Mouse (Mus musculus) neural tube, embryonic 15.5 days (tissue): ENCODE measurements around the gene Sgce. TPM values are rescaled to one million over a fixed set of nuclear protein-coding genes. Genes with fewer than 3 reads are reported as not detected.

Source experiments
- ATAC-seq: fragments of 200-750 bp; cut with Nextera tagmentation; 2 replicates; pipeline ENCODE4 v1.8.0; 2017; ENCODE audit warnings: mild to moderate bottlenecking, moderate TSS enrichment, moderate library complexity; ENCODE audit not compliant: low FRiP score
- H3K27ac ChIP-seq: fragments of 300-500 bp; sonication (generic); replicated peaks from 2 replicates; pipeline ENCODE4 v1.5.1; 2015; ENCODE audit warnings: mild to moderate bottlenecking, inconsistent platforms
- H3K27me3 ChIP-seq: fragments of 300-500 bp; sonication (generic); replicated peaks from 2 replicates; pipeline ENCODE4 v1.6.1; 2015; ENCODE audit warnings: inconsistent platforms
- H3K36me3 ChIP-seq: fragments of 300-500 bp; sonication (generic); 2 replicates; pipeline ENCODE4 v1.6.1; 2015; ENCODE audit warnings: inconsistent platforms
- H3K4me1 ChIP-seq: fragments of 300-500 bp; sonication (generic); 2 replicates; pipeline ENCODE4 v1.6.1; 2015; ENCODE audit warnings: inconsistent platforms
- H3K4me2 ChIP-seq: fragments of 300-500 bp; sonication (generic); 2 replicates; pipeline ENCODE4 v1.6.1; 2015; ENCODE audit warnings: inconsistent platforms, mild to moderate bottlenecking, moderate library complexity
- H3K4me3 ChIP-seq: fragments of 300-500 bp; sonication (generic); replicated peaks from 2 replicates; pipeline ENCODE4 v1.5.1; 2015; ENCODE audit warnings: mild to moderate bottlenecking, inconsistent platforms
- H3K9ac ChIP-seq: fragments of 300-500 bp; sonication (generic); replicated peaks from 2 replicates; pipeline ENCODE4 v1.6.1; 2015; ENCODE audit warnings: mild to moderate bottlenecking, inconsistent platforms
- H3K9me3 ChIP-seq: fragments of 300-500 bp; sonication (generic); replicated peaks from 2 replicates; pipeline ENCODE4 v1.6.1; 2016; ENCODE audit warnings: inconsistent platforms
- WGBS: fragments of 180-500 bp; shearing (Covaris S2); methylation state at CpG from one replicate; pipeline ENCODE4 v1.1.7; 2015; ENCODE audit warnings: mixed read lengths; 5-methylcytosine and 5-hydroxymethylcytosine counted together
- polyA plus RNA-seq: library from polyadenylated mRNA; unstranded; fragments of >200 nt; fragmentation: Nextera tagmentation; extraction: Ambion mirVana; gene quantifications from 2 replicates; pipeline ENCODE4 v1.2.1, GENCODE M21; 2015

Gene Sgce
- polyA plus RNA-seq, 1 experiment from 2014 or later, result 60.4 TPM

- H3K27ac ChIP-seq, result peak overlapping the region; percentile 86
- 0 out of 2 replicates have a peak, but pooled peaks cover 2% of the 10 kb centered on the region for H3K4me1 ChIP-seq
- peak overlapping the region; percentile 51 for H3K4me3 ChIP-seq
- ATAC-seq, result no peak
- peak overlapping the region; percentile 69 for H3K4me2 ChIP-seq
- H3K9ac ChIP-seq, result peak overlapping the region; percentile 61
- 45% methylated on average over 21 of the region's 22 CpGs for WGBS
- no peaks in the 10 kb centered on the region for H3K36me3 ChIP-seq
- no peaks in the 10 kb centered on the region for H3K27me3 ChIP-seq
- H3K9me3 ChIP-seq, result peaks cover 3% of the 10 kb centered on the region; the same call in 1 of the 2 replicates
Measured at GRCm38 (mm10) chr6:4746036-4746695, 841 bp downstream of the Sgce start.

- no peak overlapping the region for H3K4me3 ChIP-seq
- no peak overlapping the region for H3K4me2 ChIP-seq
- H3K27me3 ChIP-seq, result no peaks in the 10 kb centered on the region
- no peaks in the 10 kb centered on the region for H3K36me3 ChIP-seq
- no peak overlapping the region for H3K27ac ChIP-seq
- no peaks in the 10 kb centered on the region for H3K9me3 ChIP-seq
- ATAC-seq, result no peak
- WGBS, result 20% methylated on average over 6 of the region's 6 CpGs
- no peak overlapping the region for H3K9ac ChIP-seq
- peaks cover 36% of the 10 kb centered on the region for H3K4me1 ChIP-seq
Measured at GRCm38 (mm10) chr6:4740511-4740910, 6.5 kb downstream of the Sgce start.

- H3K9ac ChIP-seq, result no peak overlapping the region
- H3K36me3 ChIP-seq, result no peaks in the 10 kb centered on the region
- H3K4me1 ChIP-seq, result peaks cover 36% of the 10 kb centered on the region
- no peak for ATAC-seq
- H3K27ac ChIP-seq, result no peak overlapping the region
- 9% methylated on average over 13 of the region's 13 CpGs for WGBS
- no peak overlapping the region for H3K4me3 ChIP-seq
- no peaks in the 10 kb centered on the region for H3K9me3 ChIP-seq
- H3K27me3 ChIP-seq, result no peaks in the 10 kb centered on the region
- H3K4me2 ChIP-seq, result peak overlapping the region; percentile 28
Measured at GRCm38 (mm10) chr6:4739522-4740355, 7.3 kb downstream of the Sgce start.

GRCm38 (mm10) chr6:4738717-4739116 lies 8.3 kb downstream of the Sgce start:
- WGBS, result 9% methylated on average over 2 of the region's 2 CpGs

GRCm38 (mm10) chr6:4738034-4738629 lies 8.9 kb downstream of the Sgce start:
- no peak overlapping the region for H3K4me3 ChIP-seq
- no peak overlapping the region for H3K4me2 ChIP-seq
- WGBS, result 24% methylated on average over 11 of the region's 11 CpGs
- ATAC-seq, result 0 out of 2 replicates have a peak, but pooled peaks have one; percentile 29
- H3K9me3 ChIP-seq, result no peaks in the 10 kb centered on the region
- H3K27me3 ChIP-seq, result no peaks in the 10 kb centered on the region
- no peak overlapping the region for H3K9ac ChIP-seq
- peaks cover 36% of the 10 kb centered on the region for H3K4me1 ChIP-seq
- H3K36me3 ChIP-seq, result no peaks in the 10 kb centered on the region
- H3K27ac ChIP-seq, result no peak overlapping the region

More at GRCm38 (mm10) chr6:4738717-4739116, 8.3 kb downstream of the Sgce start:
- Histone ChIP-seq H3K4me3 (no peak overlapping the region), H3K4me1 (peaks cover 36% of the 10 kb centered on the region), H3K36me3 (no peaks in the 10 kb centered on the region), H3K9me3 (no peaks in the 10 kb centered on the region), H3K27me3 (no peaks in the 10 kb centered on the region), H3K27ac (no peak overlapping the region), H3K4me2 (no peak overlapping the region), H3K9ac (no peak overlapping the region)
- no peak for ATAC-seq

- ATAC-seq, result no peak
Measured at GRCm38 (mm10) chr6:4736372-4736771, 10.6 kb downstream of the Sgce start.

GRCm38 (mm10) chr6:4733208-4733607 lies 13.8 kb downstream of the Sgce start:
- Histone ChIP-seq H3K27me3 (no peaks in the 10 kb centered on the region), H3K4me2 (no peak overlapping the region), H3K36me3 (no peaks in the 10 kb centered on the region), H3K4me3 (no peak overlapping the region), H3K27ac (no peak overlapping the region), H3K4me1 (peaks cover 11% of the 10 kb centered on the region), H3K9ac (no peak overlapping the region), H3K9me3 (no peaks in the 10 kb centered on the region)
- 79% methylated on average over 8 of the region's 8 CpGs for WGBS
- peak; percentile 29; the same call in 1 of the 2 replicates for ATAC-seq

More at GRCm38 (mm10) chr6:4736372-4736771, 10.6 kb downstream of the Sgce start:
- Histone ChIP-seq H3K9me3 (no peaks in the 10 kb centered on the region), H3K4me3 (no peak overlapping the region), H3K27me3 (no peaks in the 10 kb centered on the region), H3K9ac (no peak overlapping the region), H3K4me2 (no peak overlapping the region), H3K27ac (no peak overlapping the region), H3K36me3 (no peaks in the 10 kb centered on the region), H3K4me1 (peaks cover 36% of the 10 kb centered on the region)
- WGBS, result 90% methylated on average over 9 of the region's 9 CpGs

GRCm38 (mm10) chr6:4731675-4732074 lies 15.3 kb downstream of the Sgce start:
- no peak overlapping the region for H3K4me2 ChIP-seq
- H3K4me1 ChIP-seq, result no peaks in the 10 kb centered on the region
- no peak overlapping the region for H3K9ac ChIP-seq
- no peak for ATAC-seq
- H3K27me3 ChIP-seq, result no peaks in the 10 kb centered on the region
- no peak overlapping the region for H3K4me3 ChIP-seq
- H3K27ac ChIP-seq, result no peak overlapping the region
- WGBS, result 68% methylated on average over 8 of the region's 8 CpGs
- H3K36me3 ChIP-seq, result no peaks in the 10 kb centered on the region
- no peaks in the 10 kb centered on the region for H3K9me3 ChIP-seq

GRCm38 (mm10) chr6:4728305-4728704 lies 18.7 kb downstream of the Sgce start:
- H3K27ac ChIP-seq, result no peak overlapping the region
- H3K9me3 ChIP-seq, result no peaks in the 10 kb centered on the region
- WGBS, result 87% methylated on average over 2 of the region's 2 CpGs
- H3K9ac ChIP-seq, result no peak overlapping the region
- no peaks in the 10 kb centered on the region for H3K27me3 ChIP-seq
- no peak for ATAC-seq
- no peak overlapping the region for H3K4me3 ChIP-seq
- no peaks in the 10 kb centered on the region for H3K36me3 ChIP-seq
- no peak overlapping the region for H3K4me2 ChIP-seq
- peaks cover 10% of the 10 kb centered on the region; the same call in 1 of the 2 replicates for H3K4me1 ChIP-seq

- no peak for ATAC-seq
- peaks cover 15% of the 10 kb centered on the region; the same call in 1 of the 2 replicates for H3K4me1 ChIP-seq
- no peaks in the 10 kb centered on the region for H3K36me3 ChIP-seq
- 24% methylated on average over 15 of the region's 15 CpGs for WGBS
- peak overlapping the region; percentile 30 for H3K4me2 ChIP-seq
- H3K27ac ChIP-seq, result no peak overlapping the region
- H3K27me3 ChIP-seq, result no peaks in the 10 kb centered on the region
- H3K9ac ChIP-seq, result no peak overlapping the region
- H3K9me3 ChIP-seq, result no peaks in the 10 kb centered on the region
- no peak overlapping the region for H3K4me3 ChIP-seq
Measured at GRCm38 (mm10) chr6:4723998-4724757, 22.8 kb downstream of the Sgce start.

- ATAC-seq, result no peak
- WGBS, result 73% methylated on average over 13 of the region's 13 CpGs
- H3K27me3 ChIP-seq, result no peaks in the 10 kb centered on the region
- no peak overlapping the region for H3K9ac ChIP-seq
- peaks cover 15% of the 10 kb centered on the region; the same call in 1 of the 2 replicates for H3K4me1 ChIP-seq
- H3K36me3 ChIP-seq, result no peaks in the 10 kb centered on the region
- H3K4me2 ChIP-seq, result no peak overlapping the region
- no peak overlapping the region for H3K4me3 ChIP-seq
- no peak overlapping the region for H3K27ac ChIP-seq
- H3K9me3 ChIP-seq, result no peaks in the 10 kb centered on the region
Measured at GRCm38 (mm10) chr6:4722739-4723138, 24.3 kb downstream of the Sgce start.
